Comparison of ENCODE assay signal across 8 mouse cellular contexts in genomic region chr19:27780030-27780429, GRCm38 (mm10).
DNase-seq lines count a peak whose midpoint lies in the region; ATAC-seq and TF ChIP-seq lines count a peak whose summit lies in the region.
"Had no signal": no experiment of that assay in that cellular context is flagged by ENCODE, and none has a peak within 500 bp of the region (broad histone marks: within the 10 kb centered on the region; RNA-seq: fewer than 3 reads in every experiment).

No protein-coding gene starts in this region.

- 76% methylated on average over 4 of the region's 4 CpGs for WGBS in liver, adult 2 months

- intact Hi-C loops in left cerebral cortex, postnatal 36 days (cut with DNase I), result no loop called here

- H3K4me3 ChIP-seq in liver, adult 2 months (ENCODE audit: insufficient read depth, low read depth, low read length), result no peak overlapping the region
- H3K4me3 ChIP-seq: heart, embryonic 15.5 days had no signal

- TF ChIP-seq CTCF in Patski (IDR thresholded peaks at IDR 0.05), result peak; percentile 73
- peak; percentile 56 for TF ChIP-seq CTCF in liver, adult 2 months (IDR thresholded peaks at IDR 0.05; ENCODE audit: low read depth, low read length)

- no peak overlapping the region for H3K9ac ChIP-seq in liver, adult 2 months (ENCODE audit: low read depth, low read length)
- H3K9ac ChIP-seq: heart, embryonic 15.5 days had no signal

- H3K27me3 ChIP-seq in Patski, result no peaks in the 10 kb centered on the region
- H3K27me3 ChIP-seq in liver, adult 2 months (ENCODE audit: control insufficient read depth, insufficient read depth, low read length), result no peaks in the 10 kb centered on the region
- H3K27me3 ChIP-seq: heart, embryonic 15.5 days had no signal

- H3K36me3 ChIP-seq in liver, adult 2 months (ENCODE audit: control insufficient read depth, insufficient read depth, low read length), result peaks cover 3% of the 10 kb centered on the region; the same call in 1 of the 2 replicates

- POLR2A ChIA-PET in Patski (lab: Charles Lee), result interaction anchor here (0.6 kb wide), 1 partner anchor 34 kb away, joined by 3 read pairs; no protein-coding TSS in a partner anchor

- CTCF ChIA-PET in Patski (lab: Charles Lee), result no interaction called here

- H3K4me1 ChIP-seq in liver, adult 2 months (ENCODE audit: control insufficient read depth, insufficient read depth, low read length), result no peaks in the 10 kb centered on the region
- H3K4me1 ChIP-seq: heart, embryonic 15.5 days had no signal

- DNase-seq in left cerebral cortex, adult 18-20 months (ENCODE audit: low spot score in 2 of 2), result peak; percentile 33 to 38
- DNase-seq in left cerebral cortex, postnatal 36 days (ENCODE audit: low spot score in 2 of 2), result no peak
- no peak for DNase-seq in Patski (ENCODE audit: low read depth, low spot score)
- DNase-seq in c-Kit-positive CD71-positive TER-119-positive erythroid progenitor cells, embryonic 14.5 days (ENCODE audit: low spot score), result peak; percentile 81
- peak; percentile 37 for DNase-seq in liver, adult 2 months (ENCODE audit: extremely low read depth, low read depth, low spot score)
- DNase-seq in thymus, postnatal 25 days, result peak; percentile 27
- DNase-seq in frontal cortex, postnatal 10 days (ENCODE audit: low spot score in 2 of 2), result no peak

- no peak for ATAC-seq in Patski

- no peak overlapping the region for H3K27ac ChIP-seq in liver, adult 2 months (replicated peaks; ENCODE audit: insufficient read depth, low read depth, low read length)
- H3K27ac ChIP-seq: heart, embryonic 15.5 days had no signal

- TF ChIP-seq POLR2A in liver, adult 2 months (IDR thresholded peaks at IDR 0.05; ENCODE audit: extremely low read depth, insufficient read depth, low read length), result no peak

- in situ Hi-C loops in Patski (cut with MboI; ENCODE audit: low pct_unique_long_range_greater_than_20kb), result loop anchor here (25.0 kb wide), 1 partner anchor 982 kb away; no protein-coding TSS in a partner anchor

- H3K79me2 ChIP-seq in liver, adult 2 months (ENCODE audit: control insufficient read depth, insufficient read depth, low read length), result no peaks in the 10 kb centered on the region

Comparison
In these comparisons a context has a peak if more than half of its experiments do, and no peak if none do; other contexts are left out.
1. DNase-seq: peak in left cerebral cortex, adult 18-20 months (2 of 2), c-Kit-positive CD71-positive TER-119-positive erythroid progenitor cells, embryonic 14.5 days (single experiment), liver, adult 2 months (single experiment) and thymus, postnatal 25 days (single experiment); none in left cerebral cortex, postnatal 36 days (0 of 2), Patski (single experiment) and frontal cortex, postnatal 10 days (0 of 2).